Mouse (Mus musculus) erythroblast, embryonic 14.5 days (primary cell): Measurements from ENCODE around the gene Kcnj4. TPM values are rescaled to one million over a fixed set of nuclear protein-coding genes. Genes with fewer than 3 reads are reported as not detected.

Experiments used
- H3K27me3 ChIP-seq: 2 replicates; pipeline ENCODE4 v1.6.1; 2012; ENCODE audit warnings: inconsistent platforms; ENCODE audit not compliant: control insufficient read depth
- H3K36me3 ChIP-seq: 2 replicates; pipeline ENCODE4 v1.6.1; 2012; ENCODE audit warnings: mild to moderate bottlenecking, inconsistent platforms; ENCODE audit not compliant: control insufficient read depth
- H3K4me1 ChIP-seq: 2 replicates; pipeline ENCODE4 v1.6.1; 2012; ENCODE audit warnings: inconsistent platforms; ENCODE audit not compliant: control insufficient read depth
- H3K4me3 ChIP-seq: replicated peaks from 2 replicates; pipeline ENCODE3; 2012; ENCODE audit warnings: moderate library complexity, mild to moderate bottlenecking, inconsistent platforms
- H3K9me3 ChIP-seq: 2 replicates; pipeline ENCODE4 v1.6.1; 2012; ENCODE audit warnings: low read length, inconsistent platforms, mixed read lengths; ENCODE audit not compliant: control insufficient read depth
- GATA1 ChIP-seq: IDR thresholded peaks from 2 replicates; pipeline ENCODE4 v1.6.1; 2012; ENCODE audit warnings: low read length, inconsistent platforms, mixed read lengths
- TAL1 ChIP-seq: IDR thresholded peaks from 3 replicates; pipeline ENCODE4 v1.6.1; 2012; ENCODE audit warnings: low read length, inconsistent platforms, mixed read lengths
- polyA plus RNA-seq: library from polyadenylated mRNA; stranded (reverse); fragments of >175 nt; gene quantifications from 2 replicates; pipeline ENCODE4 v1.2.3, GENCODE M21; 2012

Kcnj4 gene
- polyA plus RNA-seq, 1 experiment, result not detected

DNA sequence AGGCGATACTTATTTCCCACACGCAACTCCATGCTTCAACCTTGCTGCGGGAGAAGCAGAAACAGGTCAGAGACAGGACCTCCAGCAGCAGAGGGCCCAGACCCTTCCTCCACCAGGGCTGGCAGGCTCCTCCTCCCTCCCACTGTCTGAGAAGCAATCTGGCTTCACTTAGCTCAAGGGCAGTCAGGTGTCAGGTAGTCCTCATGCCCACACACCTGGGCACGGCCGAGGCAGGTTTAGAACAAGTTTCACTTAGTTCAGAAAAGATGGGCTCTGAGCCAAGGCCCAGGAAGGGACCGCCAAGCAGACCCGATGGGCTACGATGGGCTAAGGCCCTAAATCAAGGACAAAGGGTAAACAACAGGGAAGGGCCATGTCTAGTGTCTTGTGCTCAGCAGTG, 66.2 kb downstream of the Kcnj4 start:
- H3K36me3 ChIP-seq, result no peaks in the 10 kb centered on the region
- no peak overlapping the region for H3K4me3 ChIP-seq
- H3K4me1 ChIP-seq, result peaks cover 11% of the 10 kb centered on the region

DNA sequence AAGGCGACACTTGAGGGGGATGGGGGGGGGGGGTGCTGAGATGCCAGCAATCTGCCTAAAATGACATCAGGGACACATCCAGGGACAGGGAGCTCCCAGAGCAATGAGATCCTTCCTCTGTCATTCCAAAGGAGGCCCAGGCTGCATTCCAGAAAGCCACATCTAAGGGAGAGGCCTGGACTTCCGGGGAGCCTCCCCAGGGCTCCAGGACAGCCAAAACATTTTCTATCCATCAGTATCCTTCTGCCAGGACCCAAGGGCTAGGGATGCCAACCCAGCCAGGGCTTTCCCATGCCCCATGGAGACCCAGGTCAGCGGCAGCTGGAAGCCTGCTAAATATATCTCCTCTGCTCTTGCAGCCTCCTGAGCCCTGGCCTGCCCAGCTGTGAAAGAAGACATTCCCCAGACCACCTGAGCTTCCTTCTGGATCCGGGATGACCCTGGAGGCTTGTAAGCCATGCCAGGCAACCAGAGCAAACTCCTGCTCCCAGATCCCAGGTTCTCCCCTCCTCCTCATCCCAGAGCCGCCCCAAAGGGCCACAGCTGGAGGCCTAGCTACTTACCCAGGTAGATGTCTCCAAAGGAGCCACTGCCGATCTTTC, 66.7 kb downstream of the Kcnj4 start:
- H3K36me3 ChIP-seq, result no peaks in the 10 kb centered on the region
- no peak for TF ChIP-seq TAL1
- no peak for TF ChIP-seq GATA1
- no peaks in the 10 kb centered on the region for H3K9me3 ChIP-seq
- peaks cover 25% of the 10 kb centered on the region for H3K27me3 ChIP-seq
- H3K4me1 ChIP-seq, result peaks cover 11% of the 10 kb centered on the region
- H3K4me3 ChIP-seq, result no peak overlapping the region

More for the DNA sequence above, 66.2 kb downstream of the Kcnj4 start:
- H3K9me3 ChIP-seq, result no peaks in the 10 kb centered on the region
- TF ChIP-seq GATA1 (no peak), TAL1 (no peak)
- peaks cover 28% of the 10 kb centered on the region for H3K27me3 ChIP-seq

DNA sequence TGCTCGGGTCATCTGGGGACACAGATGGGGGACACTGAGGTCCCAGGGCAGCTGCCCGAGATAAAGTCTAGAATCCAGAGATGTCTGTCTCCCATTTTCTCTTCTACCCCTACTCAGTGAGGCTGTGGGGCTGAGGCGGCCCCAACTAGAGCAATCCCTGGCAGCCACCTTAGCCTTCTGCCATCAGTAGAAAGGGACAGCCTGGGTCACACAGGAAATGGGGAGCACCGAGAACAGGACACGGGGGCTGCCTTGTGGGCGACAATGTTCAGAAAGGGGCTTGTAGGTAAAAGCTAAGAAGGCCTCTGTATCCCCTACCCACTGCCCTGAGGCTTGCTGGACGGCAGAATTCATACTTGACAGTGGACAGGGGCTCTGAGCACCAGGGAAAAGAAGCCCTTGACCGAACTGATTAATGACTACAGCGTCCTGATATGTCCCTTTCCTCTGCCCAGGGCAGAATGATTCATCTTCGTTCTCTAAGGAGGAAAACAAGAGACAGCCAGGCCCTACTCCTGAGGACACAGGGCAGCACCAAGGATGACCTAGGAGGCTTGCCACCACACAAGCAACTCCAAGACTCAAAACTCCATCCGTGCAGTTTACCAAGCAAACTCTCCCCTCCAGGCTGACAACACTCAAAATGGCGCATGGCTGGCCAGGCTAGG, 67.4 kb downstream of the Kcnj4 start:
- TF ChIP-seq TAL1, result no peak
- TF ChIP-seq GATA1, result no peak
- peaks cover 11% of the 10 kb centered on the region for H3K4me1 ChIP-seq

DNA sequence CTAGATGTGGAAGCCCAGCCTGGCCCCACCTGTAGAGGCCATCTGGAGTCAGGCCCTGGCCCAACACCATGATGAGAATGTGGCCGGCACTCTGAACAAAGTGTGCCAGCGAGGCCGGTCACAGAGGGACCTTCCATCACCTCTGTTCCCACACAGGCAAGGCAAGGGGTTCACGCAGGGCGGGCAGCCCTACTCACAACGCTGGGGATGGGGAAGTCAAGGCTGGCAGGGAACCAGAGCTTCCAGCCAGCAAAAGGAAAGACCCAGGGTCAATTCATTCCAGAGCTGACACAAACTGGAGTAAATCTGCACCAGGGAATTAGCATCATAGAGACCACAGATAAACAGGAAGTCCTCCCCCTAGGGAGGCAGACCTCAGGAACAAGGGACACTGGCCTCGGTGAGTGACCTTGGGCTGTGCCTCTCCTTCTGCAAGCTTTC, 68.5 kb downstream of the Kcnj4 start:
- Histone ChIP-seq H3K27me3 (peaks cover 15% of the 10 kb centered on the region), H3K4me3 (no peak overlapping the region), H3K9me3 (no peaks in the 10 kb centered on the region), H3K4me1 (peaks cover 11% of the 10 kb centered on the region), H3K36me3 (no peaks in the 10 kb centered on the region)
- TF ChIP-seq TAL1, result no peak
- no peak for TF ChIP-seq GATA1

More for the DNA sequence above, 67.4 kb downstream of the Kcnj4 start:
- peaks cover 27% of the 10 kb centered on the region for H3K27me3 ChIP-seq
- H3K36me3 ChIP-seq, result no peaks in the 10 kb centered on the region
- H3K4me3 ChIP-seq, result no peak overlapping the region
- H3K9me3 ChIP-seq, result no peaks in the 10 kb centered on the region

DNA sequence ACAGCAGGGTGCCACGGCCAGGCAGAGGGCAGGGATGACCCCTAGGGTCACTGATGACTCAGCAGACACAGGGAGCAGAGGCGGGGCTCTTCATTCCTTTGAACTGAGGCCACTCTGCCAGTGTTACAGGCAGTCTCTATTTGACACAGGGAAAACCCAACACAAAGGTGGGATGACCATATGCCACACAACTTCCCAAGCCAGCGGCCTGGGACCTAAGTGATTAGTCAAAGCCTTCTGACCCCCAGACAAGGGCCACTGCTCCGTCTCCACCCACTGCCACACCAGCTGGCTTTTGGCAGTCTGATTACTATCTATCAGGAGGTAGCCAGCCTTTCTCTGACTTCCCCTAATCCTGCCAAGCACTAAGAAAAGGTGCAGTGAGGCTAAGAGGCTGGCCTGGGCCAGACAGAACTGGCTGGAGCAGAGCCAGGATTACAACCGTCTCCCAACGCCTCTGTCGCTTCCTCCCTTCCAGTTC, 69.8 kb downstream of the Kcnj4 start:
- H3K27me3 ChIP-seq, result peaks cover 7% of the 10 kb centered on the region; the same call in 1 of the 2 replicates
- no peaks in the 10 kb centered on the region for H3K9me3 ChIP-seq
- no peaks in the 10 kb centered on the region; the same call in 1 of the 2 replicates for H3K36me3 ChIP-seq
- H3K4me3 ChIP-seq, result no peak overlapping the region
- TF ChIP-seq GATA1, result no peak
- TF ChIP-seq TAL1, result no peak
- H3K4me1 ChIP-seq, result peaks cover 8% of the 10 kb centered on the region

Other genes with a start within 250 kb of the Kcnj4 start
- not detected in 2 replicates for gene Baiap2l2, start 219.7 kb downstream of the Kcnj4 start, polyA plus RNA-seq
- 2.6 and 2.7 TPM in 2 replicates for gene Pla2g6, start 176.9 kb downstream of the Kcnj4 start, polyA plus RNA-seq
- gene Maff, start 158.6 kb downstream of the Kcnj4 start, polyA plus RNA-seq, result 0.30 and 0.55 TPM in 2 replicates
- 0.44 and 0.51 TPM in 2 replicates for gene Tmem184b, start 101.7 kb downstream of the Kcnj4 start, polyA plus RNA-seq
- 0.17 and 0.22 TPM in 2 replicates for gene Csnk1e, start 49.7 kb downstream of the Kcnj4 start, polyA plus RNA-seq
- not detected in 2 replicates for gene Kdelr3, start 11.2 kb upstream of the Kcnj4 start, polyA plus RNA-seq
- 1.6 and 2.4 TPM in 2 replicates for gene Ddx17, start 41.5 kb upstream of the Kcnj4 start, polyA plus RNA-seq
- not detected in 2 replicates for gene Dmc1, start 99.9 kb upstream of the Kcnj4 start, polyA plus RNA-seq
- not detected in 2 replicates for gene Fam227a, start 153.7 kb upstream of the Kcnj4 start, polyA plus RNA-seq
- 5.9 and 7.1 TPM in 2 replicates for gene Cby1, start 154.0 kb upstream of the Kcnj4 start, polyA plus RNA-seq
- 12.2 and 13.5 TPM in 2 replicates for gene Tomm22, start 165.6 kb upstream of the Kcnj4 start, polyA plus RNA-seq
- gene Josd1, start 182.7 kb upstream of the Kcnj4 start, polyA plus RNA-seq, result 1.8 and 2.5 TPM in 2 replicates
- gene Gtpbp1, start 185.6 kb upstream of the Kcnj4 start, polyA plus RNA-seq, result 21.9 and 23.6 TPM in 2 replicates
- 2.8 and 4.2 TPM in 2 replicates for gene Sun2, start 237.3 kb upstream of the Kcnj4 start, polyA plus RNA-seq